Mouse (Mus musculus): Measurements from ENCODE around the gene Zdhhc9. TPM values are rescaled to one million over a fixed set of nuclear protein-coding genes. Genes with fewer than 3 reads are reported as not detected.
"Not testable (repeated sequence)": the region's sequence is repeated elsewhere in the genome, so short reads cannot be mapped to it uniquely, and the experiment has no call there.

Gene Zdhhc9
- 10 to 100 TPM; 31.4 to 44.8 (median 37.5) TPM for total RNA-seq (2022)

DNA sequence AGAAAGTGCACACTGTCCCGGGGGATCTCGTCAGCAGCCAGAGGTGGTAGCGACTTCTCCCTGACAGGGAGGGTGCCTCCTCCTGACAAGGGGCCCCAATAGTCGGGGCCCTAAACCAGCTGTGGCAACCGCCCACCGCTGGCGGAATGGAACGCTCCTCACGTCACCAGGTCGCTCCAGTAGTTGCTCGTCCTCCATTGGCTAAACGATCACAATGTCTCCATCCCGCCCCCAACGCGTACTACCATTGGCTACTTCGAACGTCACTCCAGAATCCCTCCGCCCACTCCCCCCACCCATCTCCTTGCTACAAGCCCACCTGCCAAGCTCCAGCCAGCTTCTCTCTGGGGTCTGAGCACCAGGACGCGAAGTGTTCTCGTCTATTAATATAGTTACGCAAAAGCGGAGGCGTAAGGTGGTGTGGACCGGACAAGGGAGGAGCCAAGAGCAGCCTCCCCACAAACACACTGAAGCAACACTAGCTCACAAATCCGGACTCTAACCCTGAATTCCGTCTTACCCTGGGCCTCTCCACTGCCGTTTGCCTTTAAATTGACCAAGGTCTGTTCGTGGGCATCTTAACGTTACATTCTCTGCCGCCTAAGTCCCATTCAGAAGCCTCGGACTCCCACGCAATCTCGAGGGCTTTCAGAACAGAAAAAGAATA, at the start of gene Zdhhc9:
TSS of gene Zdhhc9 (minus strand) at position 360 of the 667 bp plus-strand sequence.
- peak; percentile 87 for DNase-seq (ENCODE audit: low spot score)

DNA sequence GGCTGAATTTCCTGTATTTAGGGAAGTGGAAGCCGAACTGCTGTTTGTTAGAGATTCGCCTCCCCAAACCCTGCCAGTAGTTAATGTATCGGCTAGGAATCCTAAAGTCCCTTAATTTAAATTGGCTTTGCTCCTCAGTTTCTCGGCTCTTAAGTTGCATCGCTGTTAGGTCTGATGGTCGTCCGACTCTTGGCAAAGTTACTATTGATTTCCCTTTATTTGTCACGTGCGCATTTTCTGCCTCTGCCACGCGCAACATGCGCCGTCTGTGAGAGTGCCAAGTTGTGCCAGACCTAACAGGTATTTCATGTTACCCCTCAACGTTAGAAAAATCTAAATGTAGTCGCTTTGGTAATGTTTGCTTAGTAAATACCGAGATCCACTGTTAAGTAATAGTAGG, 48.3 kb upstream of the Zdhhc9 start:
- DNase-seq (ENCODE audit: low spot score) = no peak

DNA sequence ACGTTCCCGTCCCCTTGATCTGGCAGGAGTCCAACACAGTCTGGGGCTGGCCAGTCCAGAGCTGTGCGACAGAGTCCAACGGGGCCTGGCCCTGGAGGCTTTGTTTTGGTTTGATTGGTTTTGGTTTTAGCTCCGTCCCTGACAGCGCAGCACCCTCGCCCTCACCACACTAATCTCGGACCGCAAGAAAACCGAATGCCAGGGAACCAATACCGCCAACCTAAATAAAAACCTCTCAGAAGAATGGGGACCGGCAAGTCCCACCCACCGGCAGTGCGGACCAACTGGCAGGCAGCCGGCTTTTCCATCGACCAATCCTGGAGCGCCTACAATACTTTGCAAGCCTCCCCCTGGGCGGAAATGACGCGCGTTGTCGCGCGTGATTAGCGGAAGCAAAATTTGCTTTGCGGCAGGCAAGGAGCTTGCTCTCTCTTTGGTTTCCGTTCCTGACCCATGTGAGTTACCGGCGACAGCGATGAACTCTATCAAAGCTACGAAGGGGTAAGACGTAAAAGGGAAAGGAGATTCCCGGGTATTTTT, 47.9 kb upstream of the Zdhhc9 start, which contains the start of gene Utp14a:
TSS of gene Utp14a (plus strand) at position 395 of the 540 bp plus-strand sequence.
- peak; percentile 95 for DNase-seq (ENCODE audit: low spot score)

DNA sequence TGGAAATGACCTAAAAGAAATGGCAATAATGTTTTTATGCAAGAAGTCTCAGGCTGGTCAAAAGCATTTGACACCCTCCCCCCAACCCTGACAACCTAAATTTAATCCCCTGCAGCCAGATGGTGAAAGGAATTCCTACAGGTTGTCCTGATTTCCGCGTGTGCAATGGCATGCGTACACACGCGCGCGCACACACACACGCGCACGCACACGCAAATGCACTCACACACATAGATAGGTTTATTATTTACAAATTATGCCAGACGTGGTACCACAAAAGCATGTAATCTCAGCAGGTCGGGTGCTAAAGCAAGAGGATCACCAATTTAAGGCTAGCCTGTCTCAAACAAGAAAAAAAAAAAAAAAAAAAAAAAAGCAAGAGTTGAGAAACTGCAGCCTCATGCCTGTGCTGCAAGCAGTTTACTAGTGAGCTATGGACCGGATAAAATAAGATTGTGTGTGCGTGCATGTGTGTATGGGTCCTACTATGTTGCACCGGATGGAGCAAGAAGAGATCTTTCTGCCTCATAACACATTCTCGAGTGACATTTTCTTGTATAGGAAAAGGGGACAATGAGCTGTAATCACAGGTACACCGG, 47.3 kb upstream of the Zdhhc9 start:
- no peak for DNase-seq (ENCODE audit: low spot score)

DNA sequence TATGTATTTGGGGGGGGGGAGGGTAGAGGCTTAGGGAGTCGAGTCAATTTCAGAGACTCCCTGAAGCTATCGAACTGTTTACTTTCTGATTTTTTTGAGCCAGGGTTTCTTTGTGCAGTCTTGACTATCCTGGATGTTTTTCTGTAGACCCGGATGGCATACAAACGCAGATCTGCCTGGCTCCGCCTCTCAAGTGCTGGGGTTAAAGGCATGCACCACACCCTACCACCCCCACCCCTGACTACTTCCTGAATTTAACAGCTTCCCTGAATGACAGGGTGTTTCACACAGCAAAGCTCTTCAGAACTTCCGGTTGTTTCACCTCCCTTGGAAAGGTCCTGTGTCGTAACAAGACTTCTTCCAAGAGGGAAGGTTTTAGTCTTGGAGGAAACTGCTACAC, 25.7 kb upstream of the Zdhhc9 start:
- no peak for DNase-seq (ENCODE audit: low spot score)

DNA sequence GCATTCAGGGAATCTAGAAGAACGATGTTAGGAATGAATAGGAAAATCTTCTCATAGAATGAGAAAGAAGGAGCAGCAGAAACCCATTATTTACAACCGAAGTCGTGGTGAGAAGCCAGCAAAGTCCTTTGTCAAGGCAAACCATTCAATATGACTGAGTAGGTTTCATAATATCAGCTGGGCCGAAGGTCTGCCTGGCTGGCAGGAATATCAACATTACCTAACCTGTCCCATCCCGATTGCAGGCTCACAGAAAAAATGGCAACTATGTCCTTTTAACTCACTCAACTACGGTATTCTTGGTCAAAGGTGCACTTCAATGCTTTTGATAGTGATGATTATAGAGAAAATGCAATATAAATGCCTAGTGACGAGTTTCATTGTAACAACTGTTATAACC, 17.5 kb upstream of the Zdhhc9 start:
- no peak for DNase-seq (ENCODE audit: low spot score)

DNA sequence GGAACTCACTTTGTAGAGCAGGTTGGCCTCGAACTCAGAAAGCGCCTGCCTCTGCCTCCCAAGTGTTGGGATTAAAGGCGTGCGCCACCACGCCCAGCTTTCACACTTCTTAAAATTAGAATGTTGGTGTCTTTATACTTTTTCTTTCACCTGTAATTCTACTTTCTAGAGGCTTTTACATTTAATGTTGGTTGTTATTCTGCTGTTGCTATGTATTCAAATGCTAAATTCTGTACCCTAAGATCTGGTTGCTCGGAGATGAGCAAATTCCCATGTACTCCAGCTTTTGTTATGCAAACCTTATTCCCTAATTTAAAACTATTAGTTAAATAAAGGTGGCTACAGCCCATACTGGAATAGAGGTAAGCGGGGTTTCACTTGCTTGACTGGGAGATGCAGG, 14.0 kb upstream of the Zdhhc9 start:
- no peak for DNase-seq (ENCODE audit: low spot score)

DNA sequence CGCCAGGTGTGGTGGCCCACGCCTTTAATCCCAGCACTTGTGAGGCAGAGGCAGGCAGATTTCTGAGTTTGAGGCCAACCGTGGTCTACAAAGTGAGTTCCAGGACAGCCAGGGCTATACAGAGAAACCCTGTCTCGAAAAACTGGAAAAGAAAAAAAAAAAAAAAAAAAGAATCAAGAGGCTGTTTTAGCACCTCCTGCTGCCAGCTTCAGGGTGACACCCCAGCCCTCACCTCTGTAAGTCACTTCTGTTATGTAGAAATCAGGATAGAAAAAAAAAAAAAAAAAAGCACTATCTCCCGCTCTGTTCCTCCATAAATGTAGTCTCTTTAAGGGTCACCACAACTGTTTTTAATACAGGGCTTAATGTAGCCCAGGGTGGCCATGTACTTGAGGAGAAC, 10.8 kb upstream of the Zdhhc9 start:
- no peak for DNase-seq (ENCODE audit: low spot score)

DNA sequence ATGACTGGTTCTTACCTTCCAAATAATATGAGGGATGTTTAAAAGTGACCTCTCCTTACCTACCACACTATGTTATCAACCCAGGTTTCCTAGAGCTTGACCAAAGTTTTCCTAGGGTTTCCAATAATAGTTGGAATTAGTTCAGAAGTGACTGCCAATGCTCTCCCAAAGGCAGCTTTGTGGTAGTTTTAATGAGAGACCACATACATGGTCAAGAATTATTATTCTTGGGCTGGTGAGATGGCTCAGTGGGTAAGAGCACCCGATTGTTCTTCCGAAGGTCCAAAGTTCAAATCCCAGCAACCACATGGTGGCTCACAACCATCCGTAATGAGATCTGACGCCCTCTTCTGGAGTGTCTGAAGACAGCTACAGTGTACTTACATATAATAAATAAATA, 1.1 kb upstream of the Zdhhc9 start:
- DNase-seq (ENCODE audit: low spot score) = not testable (repeated sequence)

DNA sequence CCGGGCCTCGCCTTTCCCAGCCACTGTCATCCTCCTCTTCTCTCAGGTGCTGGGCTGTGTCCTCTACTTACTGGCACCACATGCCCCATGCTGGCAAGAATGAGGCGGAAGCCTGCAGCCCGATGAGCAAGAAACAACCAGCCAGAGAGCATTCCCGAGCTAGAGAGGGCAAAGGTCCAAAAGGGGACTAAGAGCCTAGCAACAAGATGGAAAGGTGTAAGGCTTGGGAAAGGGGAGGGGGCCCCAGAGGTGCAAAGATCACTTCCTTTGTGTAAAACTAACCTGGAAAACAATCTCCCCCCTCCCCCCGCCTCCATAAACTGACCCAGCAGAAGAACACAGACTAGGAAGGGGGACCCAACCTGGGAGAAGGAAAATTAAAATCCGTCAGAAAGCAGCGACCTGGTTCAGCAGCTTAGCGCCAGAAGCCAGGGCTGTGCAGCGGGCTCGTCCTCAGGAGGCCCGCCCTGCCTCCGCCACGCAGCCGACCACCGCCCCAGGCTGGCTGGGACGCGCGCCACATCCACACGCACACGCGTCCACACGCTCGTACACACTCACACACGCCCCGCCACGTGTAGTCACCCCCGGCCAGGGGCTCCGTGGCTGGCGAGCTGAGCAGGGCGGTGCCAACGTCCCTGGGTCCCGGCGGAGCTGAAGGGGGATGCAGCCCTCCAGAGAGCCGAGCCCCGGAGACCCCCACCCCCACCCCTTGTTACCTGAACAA, 754 bp downstream of the Zdhhc9 start:
- no peak for DNase-seq (ENCODE audit: low spot score)

DNA sequence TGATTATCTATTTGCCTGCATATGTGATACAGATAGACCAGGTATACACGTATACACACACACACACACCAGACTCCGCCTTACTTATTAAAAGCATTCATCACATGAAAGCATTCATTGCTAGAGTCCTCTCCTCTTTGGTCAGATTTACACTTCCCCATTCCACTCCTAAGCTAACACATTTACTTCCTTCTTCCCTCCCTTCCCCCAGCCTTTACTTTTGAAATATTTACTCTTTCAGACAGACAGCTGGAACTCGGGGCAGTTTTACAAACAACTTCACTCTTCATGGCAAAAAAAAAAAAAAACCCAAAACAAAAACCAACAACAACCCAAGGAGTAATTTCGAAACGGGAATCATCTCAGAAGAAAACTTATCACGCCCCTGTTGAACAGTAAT, 4.2 kb downstream of the Zdhhc9 start:
- DNase-seq (ENCODE audit: low spot score) = no peak

DNA sequence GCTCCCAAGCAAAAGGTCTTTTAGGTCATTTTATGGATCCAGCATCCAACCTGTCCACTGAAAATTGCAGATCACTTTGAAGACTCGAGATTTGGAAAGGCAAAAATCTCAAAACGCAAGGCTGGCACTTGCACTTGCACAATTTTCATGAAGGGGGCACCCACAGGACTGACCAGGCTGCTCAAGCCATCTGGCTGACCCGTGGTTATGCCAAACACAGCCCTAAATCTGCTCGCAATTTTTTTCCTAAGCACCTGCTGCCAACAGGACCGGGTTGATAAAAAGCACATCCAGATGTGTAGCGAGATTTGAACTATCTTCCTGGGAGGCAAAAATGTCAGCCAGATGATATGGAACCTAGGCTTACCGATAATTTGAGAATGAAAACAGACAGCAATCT, 4.9 kb downstream of the Zdhhc9 start:
- DNase-seq (ENCODE audit: low spot score) = no peak

DNA sequence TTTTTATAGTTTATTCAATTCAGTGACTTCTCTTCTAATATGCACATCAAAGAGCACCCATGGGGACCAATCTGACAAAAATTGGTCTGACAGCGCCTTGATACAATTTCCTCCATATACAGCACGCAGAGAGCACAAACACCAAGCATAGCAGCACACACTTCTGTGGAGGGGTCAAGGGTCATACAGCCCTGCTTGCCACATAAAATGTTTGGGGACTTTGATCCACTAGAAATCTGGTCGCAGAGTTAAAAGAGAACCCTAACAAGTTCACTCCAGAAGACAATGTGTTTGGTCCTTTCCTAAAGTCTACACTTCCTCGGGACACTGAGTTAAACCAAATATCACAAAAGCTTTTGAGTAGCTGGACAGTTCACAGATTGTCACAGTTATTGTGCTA, 5.7 kb downstream of the Zdhhc9 start:
- DNase-seq (ENCODE audit: low spot score) = no peak

DNA sequence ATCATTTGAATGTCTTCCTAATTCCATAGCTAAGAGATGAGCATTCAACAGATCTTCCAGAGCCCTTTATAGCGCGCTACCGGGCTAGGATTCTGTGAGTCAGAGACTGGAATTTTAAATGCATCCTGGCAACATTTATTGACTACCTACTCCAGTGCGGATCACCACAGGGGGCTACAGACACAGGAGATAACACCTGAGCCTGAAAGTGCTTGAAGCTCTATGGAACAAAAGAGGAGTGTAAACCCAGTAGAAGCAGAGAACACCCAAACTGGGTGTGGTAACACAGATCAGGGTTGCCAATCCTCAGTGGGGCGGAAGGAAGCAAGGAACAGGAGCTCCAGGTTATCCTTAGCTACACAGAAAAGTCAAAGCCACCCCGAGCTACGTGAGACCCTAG, 6.2 kb downstream of the Zdhhc9 start:
- DNase-seq (ENCODE audit: low spot score) = no peak

DNA sequence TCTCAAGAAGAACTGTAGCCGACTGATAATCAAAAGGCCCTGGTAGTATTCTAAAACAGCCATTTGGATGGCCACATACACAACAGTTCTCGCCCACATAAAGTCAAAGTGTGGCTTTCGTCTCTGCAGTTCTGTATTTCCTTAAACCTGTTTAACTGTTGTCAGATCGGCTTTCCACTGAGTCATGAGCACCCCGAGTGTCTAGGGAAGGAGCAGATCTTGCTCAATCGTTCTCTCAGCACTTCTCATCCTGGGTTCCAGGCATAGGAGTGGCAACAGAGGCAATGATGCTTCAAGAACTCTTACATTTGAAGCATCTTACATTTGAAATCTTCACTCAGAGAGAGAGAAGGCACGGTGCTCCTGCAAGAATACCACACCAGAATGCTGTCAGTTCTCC, 6.7 kb downstream of the Zdhhc9 start:
- DNase-seq (ENCODE audit: low spot score) = no peak

DNA sequence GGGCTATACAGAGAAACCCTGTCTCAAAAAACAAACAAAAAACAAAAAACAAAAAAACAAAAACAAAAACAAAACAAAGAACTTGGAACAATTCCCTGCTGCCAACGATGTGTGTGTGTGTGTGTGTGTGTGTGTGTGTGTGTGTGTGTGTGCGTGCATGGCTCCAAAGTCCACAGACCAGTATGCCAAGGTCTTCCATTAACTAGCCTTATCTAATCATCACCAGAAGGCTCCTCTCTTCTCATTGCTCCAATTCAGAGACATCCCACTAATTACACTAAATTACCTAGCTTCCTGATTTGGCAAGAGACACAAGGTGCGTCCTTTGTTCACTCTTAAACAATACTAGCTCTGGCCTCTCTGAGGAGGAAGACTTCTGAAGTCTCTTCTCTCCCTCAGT, 8.0 kb downstream of the Zdhhc9 start:
- DNase-seq (ENCODE audit: low spot score) = no peak

DNA sequence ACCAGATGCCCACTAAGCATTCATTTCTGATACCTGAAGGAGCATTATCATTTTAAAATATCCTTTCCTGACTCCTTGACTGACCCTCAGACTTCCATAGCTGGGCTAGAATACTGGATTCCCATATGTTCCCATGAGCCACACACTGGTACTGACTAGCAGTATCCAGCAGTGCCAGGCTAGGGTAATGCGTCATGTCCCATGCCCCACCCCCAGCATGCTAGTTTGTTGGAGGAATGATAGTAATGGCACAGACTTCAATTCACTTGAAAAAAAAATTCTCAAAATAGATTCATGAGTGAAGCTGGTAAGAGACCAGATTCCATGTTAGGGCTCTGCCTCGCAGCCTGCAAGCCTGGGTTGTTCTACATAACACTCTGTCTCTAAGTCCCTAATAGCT, 9.7 kb downstream of the Zdhhc9 start:
- DNase-seq (ENCODE audit: low spot score) = peak; percentile 26

DNA sequence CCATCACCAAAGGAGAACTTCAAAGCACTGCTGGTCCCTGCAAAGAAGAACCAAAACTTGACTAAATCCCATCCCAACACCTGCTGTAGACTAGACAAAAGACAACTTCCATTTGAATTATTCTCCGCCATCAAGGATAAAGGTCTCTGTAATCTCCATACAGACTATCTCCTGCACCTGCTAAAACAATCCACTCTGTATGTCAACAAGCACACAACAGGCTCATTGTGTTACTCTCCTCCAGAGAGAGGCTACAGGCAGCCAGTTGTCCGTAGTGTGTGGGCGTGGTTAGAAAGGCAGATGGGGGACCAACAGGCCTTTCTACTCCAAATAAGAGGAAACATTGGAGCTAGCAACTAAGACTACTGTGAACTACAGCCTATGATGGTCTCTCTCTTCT, 10.8 kb downstream of the Zdhhc9 start:
- DNase-seq (ENCODE audit: low spot score) = no peak

DNA sequence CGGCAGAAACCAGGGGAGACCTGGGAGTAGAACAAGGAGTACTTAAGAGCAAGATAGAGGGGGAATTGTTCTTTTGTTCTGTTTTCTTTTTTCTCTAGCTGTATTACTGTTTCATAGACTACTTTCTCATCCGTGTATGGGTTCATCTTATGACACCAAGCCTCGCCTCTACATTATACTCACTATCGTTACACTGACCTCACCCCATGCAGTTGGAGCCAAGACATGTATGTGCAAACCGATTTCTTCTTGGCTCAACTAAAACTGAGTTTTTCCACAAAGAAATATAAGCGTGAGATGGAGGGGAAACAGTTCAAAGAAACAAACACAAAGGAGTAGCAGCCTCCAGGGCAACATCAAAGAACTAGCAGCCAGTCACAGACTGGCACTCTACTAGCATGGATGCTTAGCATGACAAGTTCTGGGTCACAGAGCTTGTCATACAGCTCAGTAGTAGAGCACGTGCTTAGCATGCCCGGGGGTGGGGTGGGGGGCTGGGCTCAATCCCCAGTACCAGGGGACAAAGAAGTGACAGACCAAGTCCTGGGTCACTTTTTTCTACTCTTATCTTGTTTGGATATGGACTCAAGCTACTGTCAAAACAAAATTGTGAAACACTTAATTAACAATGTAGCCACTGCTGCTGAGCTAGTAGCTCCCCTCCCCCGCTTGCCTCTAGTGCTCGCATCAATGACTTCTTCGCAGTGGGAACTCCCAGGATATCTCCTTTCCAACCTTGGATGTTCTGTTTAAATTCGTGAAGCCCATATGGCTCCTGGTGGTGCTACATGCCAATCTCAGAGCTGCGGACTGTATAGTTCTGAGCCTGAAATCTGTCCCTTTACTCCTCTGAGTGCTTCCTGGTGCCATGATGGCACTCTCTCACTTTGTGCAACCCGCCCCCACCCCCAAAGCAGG, 15.2 kb downstream of the Zdhhc9 start:
- DNase-seq (ENCODE audit: low spot score) = no peak

DNA sequence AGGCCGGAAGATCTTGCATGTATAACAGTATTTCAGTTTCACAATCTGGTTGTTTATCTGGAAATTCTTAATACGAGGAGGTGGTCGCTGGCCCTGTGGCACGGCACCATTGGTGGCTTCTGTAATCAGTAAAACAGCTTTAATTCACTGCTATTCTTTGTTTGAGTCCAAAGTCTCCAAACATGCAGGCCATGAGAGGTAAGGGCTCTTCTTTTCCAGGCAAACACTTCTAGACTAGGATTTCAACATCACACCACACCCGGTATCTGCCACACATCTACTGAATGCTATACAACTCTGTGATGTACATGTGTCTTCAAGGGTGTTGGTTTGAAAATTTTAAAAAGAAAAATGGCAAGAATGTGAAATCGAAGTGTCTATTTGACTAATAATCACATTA, 17.4 kb downstream of the Zdhhc9 start:
- DNase-seq (ENCODE audit: low spot score) = no peak

DNA sequence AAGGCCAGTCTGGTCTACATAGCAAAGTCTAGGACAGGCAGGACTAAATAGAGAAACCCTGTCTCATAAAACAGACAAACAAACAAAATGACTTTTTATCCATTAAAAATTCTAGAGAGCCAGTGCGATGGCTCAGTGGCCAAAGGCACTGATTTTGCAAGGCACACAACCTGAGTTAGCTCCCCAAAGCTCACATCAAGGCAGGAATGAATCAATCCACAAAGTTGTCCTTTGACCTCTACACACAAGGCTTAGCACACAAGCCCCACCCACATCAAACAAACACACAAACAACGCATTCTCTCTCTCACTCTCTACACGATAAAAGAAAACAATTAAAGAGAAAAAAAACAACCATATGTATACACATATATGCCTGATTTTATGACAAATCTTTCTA, 24.0 kb downstream of the Zdhhc9 start:
- DNase-seq (ENCODE audit: low spot score) = no peak

DNA sequence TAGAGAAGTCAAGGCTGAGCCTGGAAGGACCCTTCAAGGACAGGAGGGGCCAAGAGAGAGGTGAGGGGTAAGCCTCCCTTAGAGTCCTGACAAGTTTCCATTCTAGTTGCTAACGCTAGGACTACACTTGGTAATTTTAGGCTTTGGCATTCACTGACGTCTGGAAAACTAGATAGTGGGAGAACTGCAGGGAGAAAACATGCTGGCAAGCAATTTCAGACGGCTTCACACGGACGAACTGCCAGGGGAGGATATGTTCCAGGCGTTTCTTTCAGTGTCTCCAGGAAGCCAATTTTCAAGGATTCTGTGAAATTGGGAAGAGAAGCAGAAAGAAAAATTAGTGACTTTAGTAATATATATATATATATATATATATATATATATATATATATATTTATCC, 26.8 kb downstream of the Zdhhc9 start:
- DNase-seq (ENCODE audit: low spot score) = no peak
